Mouse (Mus musculus): ENCODE measurements around the gene Zfp691.

The Zfp691 gene

DNA sequence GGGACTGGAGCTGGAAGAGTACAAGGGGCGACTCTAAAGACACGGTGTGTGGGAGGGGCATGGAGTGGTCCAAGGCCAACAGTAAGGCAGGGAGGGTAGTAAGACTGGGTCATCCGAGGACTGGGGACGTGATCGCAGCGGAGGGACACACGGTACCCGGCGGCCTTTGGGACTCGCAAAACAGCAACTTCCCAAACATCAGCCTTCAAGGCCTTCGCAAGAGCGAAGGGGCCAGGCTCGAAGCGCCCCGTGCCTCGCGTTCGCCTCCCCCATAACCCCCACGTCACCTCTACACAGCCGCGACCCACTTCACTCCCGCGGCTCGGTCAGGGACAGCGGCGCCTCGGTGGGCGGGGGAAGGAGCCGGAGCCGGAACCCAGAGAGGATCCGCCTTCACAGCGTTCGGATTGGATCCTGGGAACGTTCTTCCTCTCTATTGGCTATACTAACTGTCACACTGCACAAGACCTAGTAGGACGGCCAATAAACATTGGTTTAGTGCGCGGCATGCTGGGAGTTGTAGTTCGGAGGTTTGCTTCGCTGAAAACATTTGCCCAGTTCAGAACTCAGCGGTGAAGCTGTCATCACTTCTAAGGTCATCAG is at the start of gene Zfp691:
TSS of gene Zfp691 (minus strand) at position 345 of the 603 bp plus-strand sequence.
- DNase-seq (ENCODE audit: low read depth, low spot score), result peak; percentile 97
- H3K27me3 ChIP-seq (ENCODE audit: control insufficient read depth, insufficient read depth, low read length, poor library complexity, severe bottlenecking), result no peaks in the 10 kb centered on the region
- no peaks in the 10 kb centered on the region; the same call in 1 of the 2 replicates for H3K36me3 ChIP-seq (ENCODE audit: control insufficient read depth, insufficient read depth, low read length, poor library complexity, severe bottlenecking)

DNA sequence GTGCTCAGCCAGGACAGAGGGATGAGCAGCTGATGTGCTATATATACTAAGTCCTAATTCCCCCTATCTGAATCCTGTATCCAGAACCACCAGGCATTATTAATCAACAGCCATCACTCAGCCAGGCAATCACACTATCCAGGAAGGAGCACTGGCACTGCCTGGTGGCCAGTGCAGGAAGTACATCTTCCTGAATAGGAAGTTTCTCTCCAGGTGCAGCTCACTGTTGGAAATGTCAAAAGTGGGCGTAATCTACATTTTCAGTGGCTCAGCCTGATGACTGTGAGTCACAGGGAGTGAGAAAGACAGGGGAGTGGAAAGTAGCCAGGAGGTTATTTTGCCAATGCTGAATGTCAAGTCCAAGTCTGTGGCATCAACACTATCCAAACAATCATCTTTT is 49.7 kb upstream of the Zfp691 start:
- Histone ChIP-seq H3K36me3 (ENCODE audit: control insufficient read depth, insufficient read depth, low read length, poor library complexity, severe bottlenecking) (peaks cover 1% of the 10 kb centered on the region; the same call in 1 of the 2 replicates), H3K27me3 (ENCODE audit: control insufficient read depth, insufficient read depth, low read length, poor library complexity, severe bottlenecking) (no peaks in the 10 kb centered on the region)
- peak; percentile 59 for DNase-seq (ENCODE audit: low read depth, low spot score)

DNA sequence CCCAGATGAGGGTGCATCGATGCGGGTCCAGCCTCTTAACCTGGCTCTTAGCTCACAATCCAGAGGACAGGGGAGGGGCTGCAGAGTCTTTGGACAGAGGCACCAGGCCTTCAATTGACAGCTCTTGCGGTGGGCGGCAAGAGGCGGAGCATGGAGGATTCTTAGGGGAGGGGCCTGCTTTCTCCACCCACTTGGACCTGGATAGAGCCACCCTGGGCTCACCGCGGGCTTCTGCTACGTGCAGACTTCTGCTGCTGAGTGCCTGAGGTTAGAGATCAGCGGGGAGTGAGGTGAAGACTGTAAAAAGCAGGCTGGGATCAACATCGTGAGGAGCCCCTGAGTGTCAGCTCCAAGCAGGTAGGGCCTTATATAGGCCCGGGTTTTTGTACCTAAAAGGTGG is 44.2 kb upstream of the Zfp691 start, which contains the start of gene Tmem269:
TSS of gene Tmem269 (minus strand) at position 49 of the 400 bp plus-strand sequence.
- Histone ChIP-seq H3K27me3 (ENCODE audit: control insufficient read depth, insufficient read depth, low read length, poor library complexity, severe bottlenecking) (no peaks in the 10 kb centered on the region), H3K36me3 (ENCODE audit: control insufficient read depth, insufficient read depth, low read length, poor library complexity, severe bottlenecking) (no peaks in the 10 kb centered on the region)
- no peak for DNase-seq (ENCODE audit: low read depth, low spot score)

DNA sequence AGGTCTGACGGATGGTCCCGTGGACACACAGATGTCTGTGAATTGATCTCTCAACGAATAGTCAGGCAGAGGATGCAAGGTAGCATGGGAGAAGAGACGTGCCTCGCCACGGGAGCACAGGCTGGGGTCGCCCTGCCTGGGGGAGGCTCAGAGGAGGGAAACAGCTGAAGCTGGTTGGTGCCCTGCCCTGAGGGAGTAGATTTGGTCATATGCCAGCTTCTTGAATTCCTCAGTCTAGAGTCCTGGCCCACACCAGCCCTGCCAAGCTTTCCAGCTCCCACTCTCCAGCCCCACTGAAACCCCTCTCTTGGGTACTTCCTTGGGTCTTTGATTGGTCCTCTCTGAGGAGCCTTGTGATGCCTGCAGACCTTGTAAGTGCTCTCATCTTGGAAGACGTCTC is 42.7 kb upstream of the Zfp691 start:
- H3K36me3 ChIP-seq (ENCODE audit: control insufficient read depth, insufficient read depth, low read length, poor library complexity, severe bottlenecking), result no peaks in the 10 kb centered on the region
- H3K27me3 ChIP-seq (ENCODE audit: control insufficient read depth, insufficient read depth, low read length, poor library complexity, severe bottlenecking), result no peaks in the 10 kb centered on the region

DNA sequence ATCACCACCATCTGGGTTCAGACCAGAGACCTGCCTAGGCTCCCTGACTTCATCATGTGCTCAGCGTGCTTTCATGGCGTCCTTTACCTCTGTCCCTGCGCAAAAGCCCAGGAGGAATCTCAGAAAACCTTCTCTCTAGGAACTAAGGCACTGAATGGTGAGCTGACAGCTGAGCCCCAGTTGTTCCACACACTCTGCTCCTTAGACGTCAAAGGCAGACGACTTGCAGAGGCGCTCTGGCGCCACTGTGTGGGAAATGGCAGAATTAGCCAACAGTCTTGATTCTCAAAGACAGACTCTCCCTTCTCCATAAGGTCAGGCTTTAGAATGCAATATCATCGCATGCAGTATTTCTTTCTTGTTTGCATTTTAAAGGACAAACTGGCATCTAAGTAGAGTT is 30.7 kb upstream of the Zfp691 start:
- H3K36me3 ChIP-seq (ENCODE audit: control insufficient read depth, insufficient read depth, low read length, poor library complexity, severe bottlenecking), result no peaks in the 10 kb centered on the region
- peak; percentile 76 for DNase-seq (ENCODE audit: low read depth, low spot score)
- H3K27me3 ChIP-seq (ENCODE audit: control insufficient read depth, insufficient read depth, low read length, poor library complexity, severe bottlenecking), result no peaks in the 10 kb centered on the region

More for the DNA sequence above, 42.7 kb upstream of the Zfp691 start:
- DNase-seq (ENCODE audit: low read depth, low spot score), result no peak

DNA sequence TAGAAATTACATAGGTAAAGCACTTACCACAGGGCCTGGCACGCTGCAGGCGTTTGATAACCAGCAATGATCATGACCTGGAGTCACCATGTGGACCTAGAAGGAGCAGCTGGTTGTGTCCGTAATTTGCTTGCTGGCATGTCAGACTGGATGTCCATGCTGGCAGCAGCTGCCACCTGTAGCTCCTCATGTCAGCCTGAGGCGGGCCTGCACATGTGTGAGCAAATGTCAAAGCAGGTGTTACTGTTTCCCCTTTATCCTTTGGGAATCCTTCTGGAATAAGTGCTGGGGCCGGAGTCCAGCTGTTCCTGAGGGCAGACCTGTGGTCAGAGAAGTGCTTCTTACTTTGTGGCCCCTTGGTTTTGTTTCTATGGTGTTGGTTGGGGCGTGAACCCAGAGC is 24.1 kb upstream of the Zfp691 start:
- Histone ChIP-seq H3K27me3 (ENCODE audit: control insufficient read depth, insufficient read depth, low read length, poor library complexity, severe bottlenecking) (no peaks in the 10 kb centered on the region), H3K36me3 (ENCODE audit: control insufficient read depth, insufficient read depth, low read length, poor library complexity, severe bottlenecking) (no peaks in the 10 kb centered on the region; the same call in 1 of the 2 replicates)
- DNase-seq (ENCODE audit: low read depth, low spot score), result no peak

DNA sequence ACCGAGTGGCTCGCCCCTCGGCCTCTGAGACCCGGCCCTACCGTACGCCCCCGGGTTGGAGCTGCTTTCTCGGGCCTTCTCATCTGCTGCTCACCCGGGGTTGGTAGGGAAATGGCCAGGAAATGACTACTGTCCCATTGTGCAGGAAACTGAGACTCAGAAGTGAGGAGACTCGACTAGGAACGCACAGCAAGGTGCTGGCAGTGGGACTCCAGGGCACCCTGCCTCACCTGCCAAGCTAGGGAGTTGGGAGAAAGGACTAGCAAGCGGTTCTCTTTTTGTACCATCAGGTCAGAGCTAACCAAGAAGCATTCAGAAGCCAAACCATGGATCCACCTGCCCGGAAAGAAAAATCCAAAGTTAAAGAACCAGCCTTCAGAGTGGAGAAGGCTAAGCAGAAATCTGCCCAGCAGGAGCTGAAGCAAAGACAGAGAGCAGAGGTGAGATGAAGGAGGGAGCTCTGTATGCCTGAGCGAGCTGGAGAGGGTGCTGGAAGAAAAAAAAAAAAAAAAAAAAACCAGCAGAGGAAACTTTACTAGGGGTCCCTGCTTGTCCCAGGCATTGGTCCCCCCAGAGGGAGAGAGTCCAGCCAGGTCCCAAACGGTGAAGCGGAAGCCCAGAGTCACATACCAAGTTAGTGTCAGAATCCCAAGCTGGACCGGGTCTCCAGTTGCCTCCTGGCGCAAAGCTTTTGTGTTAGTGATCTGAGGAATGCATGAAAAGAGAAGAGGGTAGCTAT is 21.8 kb upstream of the Zfp691 start:
- Histone ChIP-seq H3K27me3 (ENCODE audit: control insufficient read depth, insufficient read depth, low read length, poor library complexity, severe bottlenecking) (no peaks in the 10 kb centered on the region), H3K36me3 (ENCODE audit: control insufficient read depth, insufficient read depth, low read length, poor library complexity, severe bottlenecking) (no peaks in the 10 kb centered on the region; the same call in 1 of the 2 replicates)
- DNase-seq (ENCODE audit: low read depth, low spot score), result no peak

DNA sequence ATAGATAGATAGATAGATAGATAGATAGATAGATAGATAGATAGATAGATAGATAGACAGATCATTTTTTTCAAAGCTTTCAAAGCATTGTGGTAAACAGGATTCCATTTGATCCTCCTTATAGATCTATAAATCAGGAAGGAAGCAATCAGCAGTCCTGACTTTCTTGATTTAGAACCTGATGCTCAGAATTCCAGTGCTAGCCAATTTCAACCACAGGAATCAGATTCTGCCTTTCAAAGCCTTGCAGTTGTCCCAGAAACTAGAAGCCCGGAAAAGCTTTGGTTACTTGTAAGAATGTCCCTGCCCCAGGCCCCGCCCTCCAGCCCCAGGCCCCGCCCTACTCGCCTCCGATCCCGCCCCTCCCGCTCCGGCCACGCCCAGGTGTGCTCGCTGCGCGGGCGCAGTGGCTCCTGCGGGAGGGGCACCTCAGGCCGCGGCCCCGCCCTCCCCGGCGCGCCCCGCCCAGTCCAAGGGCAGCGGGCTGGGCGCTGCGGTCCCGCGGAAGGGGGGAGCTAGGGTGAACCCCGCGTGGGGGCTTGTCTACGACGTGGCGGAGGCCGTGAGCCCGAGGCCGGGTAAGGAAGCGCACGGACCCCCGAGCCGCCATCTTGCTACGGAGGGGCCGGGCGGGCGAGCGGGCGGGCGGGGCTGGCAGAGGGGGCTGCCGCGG is 21.1 kb upstream of the Zfp691 start, which contains the start of gene Svbp:
TSS of gene Svbp (plus strand) at position 398 of the 673 bp plus-strand sequence.
- no peaks in the 10 kb centered on the region for H3K27me3 ChIP-seq (ENCODE audit: control insufficient read depth, insufficient read depth, low read length, poor library complexity, severe bottlenecking)
- peak; percentile 91 for DNase-seq (ENCODE audit: low read depth, low spot score)
- no peaks in the 10 kb centered on the region; the same call in 1 of the 2 replicates for H3K36me3 ChIP-seq (ENCODE audit: control insufficient read depth, insufficient read depth, low read length, poor library complexity, severe bottlenecking)

DNA sequence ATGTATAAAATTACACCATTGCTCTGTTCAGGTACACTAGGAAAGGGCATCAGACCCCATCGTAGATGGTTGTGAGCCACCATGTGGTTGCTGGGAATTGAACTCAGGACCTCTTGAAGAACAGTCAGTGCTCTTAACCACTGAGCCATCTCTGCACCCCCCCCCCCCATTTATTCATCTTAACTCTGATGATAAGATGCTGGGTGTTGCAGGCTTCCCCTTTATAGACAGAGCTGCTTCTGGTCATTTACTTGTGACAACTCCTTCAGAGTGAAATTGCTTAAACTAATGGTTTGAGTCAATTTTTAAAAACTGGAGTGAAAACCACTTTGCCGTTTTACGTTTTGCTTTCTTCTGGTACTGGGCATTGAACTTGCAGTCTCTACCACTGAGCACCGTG is 18.8 kb upstream of the Zfp691 start:
- H3K36me3 ChIP-seq (ENCODE audit: control insufficient read depth, insufficient read depth, low read length, poor library complexity, severe bottlenecking), result no peaks in the 10 kb centered on the region
- H3K27me3 ChIP-seq (ENCODE audit: control insufficient read depth, insufficient read depth, low read length, poor library complexity, severe bottlenecking), result no peaks in the 10 kb centered on the region
- DNase-seq (ENCODE audit: low read depth, low spot score), result no peak

DNA sequence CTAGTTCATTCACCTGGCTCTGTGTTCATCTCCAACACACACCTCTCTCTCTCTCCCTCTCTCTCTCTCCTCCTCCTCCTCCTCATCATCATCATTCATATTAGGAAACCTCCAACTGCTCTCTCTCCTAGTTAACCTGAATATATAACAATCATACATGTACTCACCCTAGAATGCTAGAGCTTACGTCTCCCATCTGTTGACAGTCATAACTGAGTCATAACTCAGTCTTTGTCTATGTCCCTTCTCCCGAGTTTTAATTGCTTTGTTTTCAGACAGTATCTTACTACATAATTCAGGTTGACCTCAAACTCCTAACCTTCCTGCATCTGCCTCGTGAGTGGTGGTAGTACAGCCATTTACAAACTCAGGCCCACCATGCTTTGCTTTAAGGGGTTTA is 17.3 kb upstream of the Zfp691 start:
- Histone ChIP-seq H3K36me3 (ENCODE audit: control insufficient read depth, insufficient read depth, low read length, poor library complexity, severe bottlenecking) (no peaks in the 10 kb centered on the region), H3K27me3 (ENCODE audit: control insufficient read depth, insufficient read depth, low read length, poor library complexity, severe bottlenecking) (no peaks in the 10 kb centered on the region)
- no peak for DNase-seq (ENCODE audit: low read depth, low spot score)

DNA sequence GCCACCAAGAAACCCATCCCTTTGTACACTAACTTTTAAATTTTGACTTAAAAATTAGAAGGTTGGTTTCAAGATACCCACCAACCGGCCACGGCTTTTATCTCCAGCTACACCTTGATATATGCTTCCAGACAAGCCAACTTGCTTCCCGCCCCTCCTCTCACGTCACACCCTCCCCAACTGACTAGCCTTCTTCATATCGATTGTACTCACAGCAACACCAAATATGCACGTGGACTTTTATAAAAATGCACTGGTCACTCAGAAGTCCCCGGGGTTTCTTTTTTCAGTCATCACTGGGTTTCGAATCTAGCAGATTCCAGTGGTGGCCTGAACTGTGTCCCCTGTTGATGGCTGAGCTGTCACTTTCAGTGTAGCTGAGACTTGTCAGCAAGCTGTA is 16.6 kb upstream of the Zfp691 start:
- DNase-seq (ENCODE audit: low read depth, low spot score), result no peak
- Histone ChIP-seq H3K36me3 (ENCODE audit: control insufficient read depth, insufficient read depth, low read length, poor library complexity, severe bottlenecking) (no peaks in the 10 kb centered on the region), H3K27me3 (ENCODE audit: control insufficient read depth, insufficient read depth, low read length, poor library complexity, severe bottlenecking) (no peaks in the 10 kb centered on the region)

DNA sequence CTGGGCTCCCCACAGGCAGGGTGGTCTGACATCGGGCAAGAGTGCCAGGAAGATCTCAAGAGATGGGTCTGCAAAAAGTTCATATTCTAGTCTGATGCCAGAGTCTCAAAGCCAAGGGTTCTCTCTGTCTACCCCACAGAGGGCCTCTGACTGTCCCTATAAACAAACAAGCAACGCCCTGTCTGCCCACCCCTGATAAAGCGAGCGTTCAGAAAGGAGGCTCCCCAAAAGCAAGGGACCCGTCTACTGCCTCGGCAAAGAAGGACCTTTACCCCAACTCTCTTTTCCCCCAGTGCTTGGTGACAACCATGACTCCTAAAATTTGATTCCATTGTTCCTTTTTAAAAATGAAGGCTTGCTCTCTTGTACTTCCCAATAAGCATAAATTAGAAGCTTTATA is 15.9 kb upstream of the Zfp691 start, which contains the start of gene Ermap:
TSS of gene Ermap (minus strand) at position 148 of the 400 bp plus-strand sequence.
- H3K36me3 ChIP-seq (ENCODE audit: control insufficient read depth, insufficient read depth, low read length, poor library complexity, severe bottlenecking), result no peaks in the 10 kb centered on the region
- H3K27me3 ChIP-seq (ENCODE audit: control insufficient read depth, insufficient read depth, low read length, poor library complexity, severe bottlenecking), result no peaks in the 10 kb centered on the region
- no peak for DNase-seq (ENCODE audit: low read depth, low spot score)

DNA sequence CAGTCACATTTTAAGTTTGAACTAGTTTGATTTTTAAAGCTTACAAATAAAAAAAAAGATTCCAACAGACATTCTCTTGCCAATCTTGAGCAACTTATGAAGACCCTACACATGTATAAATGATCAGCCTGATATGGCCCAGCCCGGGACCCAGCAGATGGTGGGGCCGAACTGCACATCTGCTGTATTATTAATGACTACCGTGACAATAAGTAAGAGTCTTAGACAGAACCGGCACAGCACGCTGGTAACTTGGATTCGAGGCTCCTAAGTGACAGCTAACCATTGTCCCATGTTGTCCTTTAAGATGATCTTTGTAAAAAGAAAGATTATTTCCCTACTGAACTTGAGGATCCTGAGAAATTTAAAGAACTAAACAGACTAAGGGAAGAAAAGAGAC is 15.4 kb upstream of the Zfp691 start:
- Histone ChIP-seq H3K36me3 (ENCODE audit: control insufficient read depth, insufficient read depth, low read length, poor library complexity, severe bottlenecking) (no peaks in the 10 kb centered on the region), H3K27me3 (ENCODE audit: control insufficient read depth, insufficient read depth, low read length, poor library complexity, severe bottlenecking) (no peaks in the 10 kb centered on the region)
- no peak for DNase-seq (ENCODE audit: low read depth, low spot score)

DNA sequence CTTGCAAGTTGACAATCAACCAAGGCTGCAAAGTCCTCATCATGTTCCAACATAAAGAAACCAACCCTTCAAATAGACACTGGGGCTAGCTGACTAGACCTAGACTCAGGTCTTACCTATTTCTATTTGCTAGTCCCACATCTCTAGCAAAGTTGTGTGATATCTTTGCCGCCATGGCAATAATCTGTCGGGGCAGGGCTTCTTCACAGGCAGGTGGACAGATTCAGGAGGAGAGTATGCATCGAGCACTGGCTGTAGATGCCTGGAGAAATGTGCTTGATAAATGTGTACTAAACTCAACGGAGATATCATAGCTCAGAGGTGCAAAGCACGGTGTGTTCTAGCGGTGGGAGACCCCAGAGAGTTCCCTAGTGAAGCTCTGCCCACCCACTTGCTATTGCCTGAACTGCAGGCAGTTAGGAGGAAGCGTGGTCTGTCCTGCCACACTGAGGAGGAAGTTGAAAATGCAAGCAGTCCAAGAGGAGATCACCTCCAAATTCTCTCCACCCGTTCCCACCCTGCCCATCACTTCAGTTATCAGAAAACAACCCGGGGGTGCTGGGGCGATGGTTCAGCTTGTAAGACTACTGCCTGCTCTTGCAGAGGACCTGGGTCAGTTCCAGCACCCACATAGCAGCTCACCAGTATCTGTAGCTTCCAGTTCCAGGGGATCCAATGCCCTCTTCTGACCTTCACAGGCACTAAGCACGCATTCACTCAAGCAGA is 14.2 kb upstream of the Zfp691 start:
- no peaks in the 10 kb centered on the region for H3K27me3 ChIP-seq (ENCODE audit: control insufficient read depth, insufficient read depth, low read length, poor library complexity, severe bottlenecking)
- no peaks in the 10 kb centered on the region for H3K36me3 ChIP-seq (ENCODE audit: control insufficient read depth, insufficient read depth, low read length, poor library complexity, severe bottlenecking)
- DNase-seq (ENCODE audit: low read depth, low spot score), result peak; percentile 53

Measured in splenic B cell, adult 2 months (primary cell).